Mouse (Mus musculus) hindbrain, postnatal 0 days (tissue): ENCODE results near the gene Kcnma1. TPM values are rescaled to one million over a fixed set of nuclear protein-coding genes. Genes with fewer than 3 reads are reported as not detected.

ENCODE experiments used
- ATAC-seq: fragments of 200-750 bp; cut with Nextera tagmentation; 2 replicates; pipeline ENCODE4 v1.8.0; 2017; ENCODE audit warnings: mild to moderate bottlenecking, moderate TSS enrichment, moderate library complexity
- DNase-seq: peaks from one replicate; pipeline ENCODE4 v3.0.0-alpha.2; 2015; ENCODE audit warnings: low spot score
- H3K27ac ChIP-seq: fragments of 300-500 bp; sonication (generic); 2 replicates; pipeline ENCODE4 v1.5.1; 2014; ENCODE audit warnings: mild to moderate bottlenecking
- H3K27me3 ChIP-seq: fragments of 300-500 bp; sonication (generic); 2 replicates; pipeline ENCODE4 v1.6.1; 2014; ENCODE audit warnings: low read length, mixed read lengths; ENCODE audit not compliant: insufficient read depth
- H3K36me3 ChIP-seq: fragments of 300-500 bp; sonication (generic); 2 replicates; pipeline ENCODE4 v1.6.1; 2014; ENCODE audit warnings: low read length, mixed read lengths; ENCODE audit not compliant: insufficient read depth
- H3K4me1 ChIP-seq: fragments of 300-500 bp; sonication (generic); 2 replicates; pipeline ENCODE4 v1.6.1; 2014; ENCODE audit warnings: antibody characterized with exemption, low read length, mixed read lengths; ENCODE audit not compliant: insufficient read depth
- H3K4me2 ChIP-seq: fragments of 300-500 bp; sonication (generic); 2 replicates; pipeline ENCODE4 v1.6.1; 2014; ENCODE audit warnings: low read depth, mild to moderate bottlenecking, low read length, moderate library complexity, mixed read lengths
- H3K4me3 ChIP-seq: fragments of 300-500 bp; sonication (generic); 2 replicates; pipeline ENCODE4 v1.5.1; 2014; ENCODE audit warnings: low read length
- H3K9ac ChIP-seq: fragments of 300-500 bp; sonication (generic); replicated peaks from 2 replicates; pipeline ENCODE4 v1.6.1; 2014; ENCODE audit warnings: mild to moderate bottlenecking, low read length, moderate library complexity, mixed read lengths
- H3K9me3 ChIP-seq: fragments of 300-500 bp; sonication (generic); 2 replicates; pipeline ENCODE4 v1.6.1; 2016; ENCODE audit warnings: low read length, mixed read lengths
- CTCF ChIP-seq: IDR thresholded peaks from 2 replicates; pipeline ENCODE4 v1.5.1; 2016; ENCODE audit warnings: antibody characterized with exemption, control low read depth, low read depth
- WGBS: fragments of 180-500 bp; shearing (Covaris S2); extraction: QIAGEN DNeasy Blood & Tissue Kit; methylation state at CpG from one replicate; pipeline ENCODE4 v1.1.7; 2014; 5-methylcytosine and 5-hydroxymethylcytosine counted together
- polyA plus RNA-seq: library from polyadenylated mRNA; unstranded; fragments of >200 nt; fragmentation: Nextera tagmentation; extraction: Ambion mirVana; gene quantifications from 2 replicates; pipeline ENCODE4 v1.2.1, GENCODE M21; 2015
- total RNA-seq: library from RNA; depleted of rRNA; stranded (reverse); fragments of >200 nt; gene quantifications from 2 replicates; pipeline ENCODE4 v1.2.3, GENCODE M21; 2014

Gene Kcnma1
- total and polyA plus RNA-seq, 2 experiments from 2014 or later, result 15.9 to 36.1 TPM

DNA sequence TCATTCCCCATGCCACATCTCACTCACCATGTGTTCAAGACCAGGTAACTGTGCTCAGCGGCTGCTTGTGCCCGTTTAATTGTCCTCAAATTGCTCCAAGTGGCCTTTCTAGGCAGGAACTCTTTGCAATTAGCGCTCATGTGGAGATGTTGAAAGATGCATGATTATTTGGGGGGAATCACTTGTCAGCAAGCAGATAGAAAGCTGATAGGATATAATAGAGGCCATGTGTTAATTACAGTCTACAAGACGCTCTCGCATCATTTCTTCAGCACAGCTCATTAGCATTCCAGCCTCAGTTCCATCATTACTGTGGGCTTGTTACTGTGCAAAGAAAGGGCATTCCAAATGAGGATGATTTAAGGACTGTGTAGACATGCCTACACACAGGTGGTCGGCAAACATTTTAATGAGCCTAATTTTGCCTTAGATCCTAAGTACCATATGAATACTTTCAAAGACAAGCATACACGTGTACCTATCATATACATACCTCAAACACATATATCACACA is 18.6 kb upstream of the Kcnma1 start:
- Histone ChIP-seq H3K9me3 (no peaks in the 10 kb centered on the region), H3K4me2 (no peak overlapping the region), H3K27me3 (no peaks in the 10 kb centered on the region), H3K36me3 (no peaks in the 10 kb centered on the region), H3K9ac (no peak overlapping the region), H3K27ac (no peak overlapping the region), H3K4me1 (0 out of 2 replicates have a peak, but pooled peaks cover 3% of the 10 kb centered on the region), H3K4me3 (no peak overlapping the region)
- DNase-seq, result peak; percentile 13
- no peak for TF ChIP-seq CTCF
- ATAC-seq, result no peak
- WGBS, result 83% methylated on average over 7 of the region's 7 CpGs

DNA sequence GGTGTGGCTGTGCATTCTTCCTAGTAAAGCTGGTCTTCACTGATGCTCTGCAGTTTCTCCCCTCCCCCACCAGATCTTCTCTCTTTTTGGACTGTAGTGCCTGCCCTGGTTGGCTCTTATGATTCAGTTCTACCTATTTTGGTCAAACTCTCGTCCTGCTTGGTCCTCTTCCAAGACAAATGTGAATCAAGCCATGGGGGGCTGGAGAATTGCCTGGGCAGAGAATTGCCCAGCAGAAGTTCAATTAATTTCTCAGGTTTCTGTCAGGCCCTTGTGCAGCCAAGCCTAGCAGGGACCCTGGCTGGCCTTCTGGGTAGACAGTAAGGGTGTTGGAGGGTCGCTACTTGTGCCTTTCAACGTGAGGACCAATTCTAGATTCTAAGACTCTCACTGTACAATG is 17.9 kb upstream of the Kcnma1 start:
- Histone ChIP-seq H3K36me3 (no peaks in the 10 kb centered on the region), H3K4me2 (no peak overlapping the region), H3K27me3 (no peaks in the 10 kb centered on the region), H3K9me3 (no peaks in the 10 kb centered on the region), H3K4me1 (0 out of 2 replicates have a peak, but pooled peaks cover 3% of the 10 kb centered on the region), H3K4me3 (no peak overlapping the region), H3K27ac (no peak overlapping the region), H3K9ac (no peak overlapping the region)
- peak; percentile 40 for DNase-seq
- ATAC-seq, result no peak
- no peak for TF ChIP-seq CTCF
- WGBS, result 34% methylated on average over 3 of the region's 3 CpGs

DNA sequence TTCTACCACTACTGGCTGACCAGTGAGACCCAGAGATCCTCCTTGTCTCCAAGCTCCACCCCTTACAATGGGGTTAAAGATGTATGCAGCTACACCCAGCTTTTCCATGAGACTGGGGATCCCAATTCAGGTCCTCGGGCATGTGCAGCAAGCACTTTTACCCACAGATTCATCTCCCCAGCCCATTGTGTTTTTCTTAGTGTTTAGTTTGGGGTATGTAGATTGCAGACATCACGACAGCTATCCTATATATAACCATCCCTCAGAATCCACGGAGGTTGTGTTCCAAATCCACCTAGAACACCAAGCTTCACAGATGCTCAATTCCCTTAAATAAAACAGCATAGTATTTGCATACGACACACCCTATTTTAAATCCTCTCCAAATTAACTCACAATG is 6.4 kb upstream of the Kcnma1 start:
- DNase-seq, result no peak
- 83% methylated on average over 4 of the region's 4 CpGs for WGBS

DNA sequence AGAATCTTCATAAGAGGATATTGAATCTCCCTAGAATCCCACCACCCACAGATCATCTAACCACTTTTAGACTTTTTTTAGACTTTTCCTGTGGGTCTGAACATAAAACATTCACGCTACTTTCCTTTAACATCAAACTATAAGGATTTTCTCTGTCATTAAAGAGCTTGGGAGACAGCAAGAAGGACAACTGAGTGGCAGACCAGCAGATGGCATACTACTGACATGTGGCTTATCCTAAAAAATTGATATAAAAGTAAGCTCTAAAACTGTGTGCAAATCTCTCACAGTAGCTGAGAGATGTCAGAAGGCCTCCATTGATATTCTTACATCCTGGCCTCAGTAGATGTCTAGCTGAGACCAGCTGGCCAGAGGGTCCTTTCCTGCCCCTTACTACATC is 4.3 kb downstream of the Kcnma1 start:
- H3K9ac ChIP-seq, result no peak overlapping the region
- H3K36me3 ChIP-seq, result no peaks in the 10 kb centered on the region
- H3K27ac ChIP-seq, result no peak overlapping the region
- DNase-seq (peak; percentile 25), ATAC-seq (no peak)
- no peaks in the 10 kb centered on the region for H3K4me1 ChIP-seq
- no peak overlapping the region for H3K4me2 ChIP-seq
- TF ChIP-seq CTCF, result peak; percentile 44
- no peak overlapping the region for H3K4me3 ChIP-seq
- no peaks in the 10 kb centered on the region for H3K27me3 ChIP-seq
- WGBS, result 71% methylated on average over 1 of the region's 1 CpGs
- H3K9me3 ChIP-seq, result no peaks in the 10 kb centered on the region

More for the DNA sequence above, 6.4 kb upstream of the Kcnma1 start:
- no peak for ATAC-seq
- H3K9ac ChIP-seq, result no peak overlapping the region
- H3K9me3 ChIP-seq, result no peaks in the 10 kb centered on the region
- no peaks in the 10 kb centered on the region for H3K4me1 ChIP-seq
- no peaks in the 10 kb centered on the region for H3K36me3 ChIP-seq
- H3K4me3 ChIP-seq, result no peak overlapping the region
- no peaks in the 10 kb centered on the region for H3K27me3 ChIP-seq
- TF ChIP-seq CTCF, result no peak
- no peak overlapping the region for H3K4me2 ChIP-seq
- H3K27ac ChIP-seq, result no peak overlapping the region

DNA sequence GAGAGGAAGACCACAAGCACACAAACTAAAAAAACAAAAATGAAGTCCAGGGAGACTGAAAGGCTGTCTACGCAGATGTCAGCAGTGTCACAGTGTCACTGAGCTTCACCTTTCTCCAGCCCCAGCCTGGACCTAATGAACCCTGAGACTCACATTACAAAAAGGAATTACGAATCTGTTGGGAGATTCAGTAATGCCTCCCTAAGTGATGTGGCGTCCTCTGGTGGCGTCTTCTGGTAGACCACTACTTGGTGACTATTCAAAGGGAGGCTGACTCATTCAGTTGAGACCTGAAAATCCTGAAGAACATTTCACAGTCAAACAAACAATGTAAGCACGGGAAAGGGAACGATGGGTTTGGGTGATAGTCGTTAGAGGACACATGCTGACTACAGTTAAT is 6.0 kb downstream of the Kcnma1 start:
- H3K27me3 ChIP-seq, result no peaks in the 10 kb centered on the region
- no peak overlapping the region for H3K27ac ChIP-seq
- H3K9me3 ChIP-seq, result no peaks in the 10 kb centered on the region
- H3K4me1 ChIP-seq, result 0 out of 2 replicates have a peak, but pooled peaks cover under 1% of the 10 kb centered on the region
- no peak overlapping the region for H3K4me2 ChIP-seq
- ATAC-seq, result no peak
- H3K4me3 ChIP-seq, result no peak overlapping the region
- peak; percentile 99 for TF ChIP-seq CTCF
- H3K36me3 ChIP-seq, result no peaks in the 10 kb centered on the region
- 9% methylated on average over 7 of the region's 7 CpGs for WGBS
- H3K9ac ChIP-seq, result no peak overlapping the region
- peak; percentile 93 for DNase-seq

DNA sequence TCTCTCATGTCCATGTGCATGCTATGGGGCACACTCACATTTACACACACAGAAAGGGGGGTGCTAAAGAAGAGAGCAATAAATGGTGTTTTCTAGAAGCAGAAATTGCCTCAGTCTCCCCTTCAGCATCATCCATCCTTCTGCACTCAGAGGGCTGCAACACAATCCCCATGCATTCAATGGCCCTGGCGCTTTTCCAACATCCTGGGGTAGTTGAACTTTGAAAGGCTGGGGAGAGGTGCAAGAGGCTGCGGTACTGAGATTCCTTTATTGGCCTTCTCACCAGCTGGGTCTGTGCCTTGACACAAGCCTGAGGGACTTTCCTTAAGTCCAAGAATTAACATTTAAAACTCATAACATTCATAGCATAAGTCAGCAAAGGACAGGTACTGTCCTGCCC is 8.0 kb downstream of the Kcnma1 start:
- Histone ChIP-seq H3K36me3 (no peaks in the 10 kb centered on the region), H3K4me2 (no peak overlapping the region), H3K4me1 (peaks cover 12% of the 10 kb centered on the region; the same call in 1 of the 2 replicates), H3K27me3 (no peaks in the 10 kb centered on the region), H3K4me3 (no peak overlapping the region), H3K9me3 (no peaks in the 10 kb centered on the region), H3K27ac (no peak overlapping the region), H3K9ac (no peak overlapping the region)
- 45% methylated on average over 2 of the region's 2 CpGs for WGBS
- ATAC-seq, result no peak
- DNase-seq, result no peak
- TF ChIP-seq CTCF, result no peak

DNA sequence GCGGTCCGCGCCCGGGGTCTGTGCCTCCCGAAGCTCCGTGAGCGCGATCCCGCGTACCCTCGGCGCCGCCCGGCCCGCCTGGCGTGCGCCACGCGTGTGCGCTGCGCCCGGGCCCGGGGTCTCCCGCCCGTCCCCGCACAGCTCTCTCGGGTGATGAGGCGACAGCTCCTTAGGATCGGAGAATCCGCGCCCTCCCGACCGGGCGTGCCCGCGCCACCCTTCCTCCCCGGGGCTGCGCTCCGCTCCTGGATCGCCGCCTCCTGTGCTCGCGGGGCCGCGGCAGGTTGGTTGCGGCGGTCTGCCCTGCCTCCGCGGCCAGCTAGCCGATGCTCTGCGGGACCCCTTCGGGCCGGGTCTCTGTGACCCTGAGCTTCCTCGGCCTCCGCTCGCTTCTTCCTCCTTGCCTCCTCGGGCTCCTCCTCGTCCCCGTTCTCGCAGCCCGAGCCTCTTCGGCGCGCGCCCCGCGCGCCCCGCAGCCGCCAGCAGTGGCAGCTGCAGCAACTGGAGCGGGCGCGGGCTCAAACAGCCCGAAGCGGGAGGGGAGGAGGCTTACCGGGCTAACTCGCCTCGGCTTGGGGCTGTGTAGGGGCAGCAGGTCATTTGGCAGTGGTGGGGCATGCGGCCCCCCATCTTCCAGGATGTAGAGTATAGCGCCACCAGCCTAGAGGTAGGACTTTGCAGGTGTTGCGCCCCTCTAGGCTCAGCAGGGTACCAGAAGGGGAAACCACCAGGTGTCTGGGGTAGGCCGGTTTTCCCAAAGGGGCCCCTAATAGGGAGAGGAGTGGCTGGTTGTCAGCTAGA is 9.6 kb downstream of the Kcnma1 start:
- peak overlapping the region; percentile 81 for H3K4me2 ChIP-seq
- peak; percentile 67 for TF ChIP-seq CTCF
- peak overlapping the region; percentile 76 for H3K4me3 ChIP-seq
- H3K4me1 ChIP-seq, result peaks cover 16% of the 10 kb centered on the region; the same call in 1 of the 2 replicates
- DNase-seq (peak; percentile 78), ATAC-seq (peak; percentile 79)
- no peaks in the 10 kb centered on the region for H3K9me3 ChIP-seq
- peak overlapping the region; percentile 87 for H3K27ac ChIP-seq
- peak overlapping the region; percentile 87 for H3K9ac ChIP-seq
- H3K36me3 ChIP-seq, result no peaks in the 10 kb centered on the region
- under 1% methylated on average over 64 of the region's 82 CpGs for WGBS
- no peaks in the 10 kb centered on the region for H3K27me3 ChIP-seq
